Mouse (Mus musculus): ENCODE data around the gene Astn2.

The Astn2 gene

DNA sequence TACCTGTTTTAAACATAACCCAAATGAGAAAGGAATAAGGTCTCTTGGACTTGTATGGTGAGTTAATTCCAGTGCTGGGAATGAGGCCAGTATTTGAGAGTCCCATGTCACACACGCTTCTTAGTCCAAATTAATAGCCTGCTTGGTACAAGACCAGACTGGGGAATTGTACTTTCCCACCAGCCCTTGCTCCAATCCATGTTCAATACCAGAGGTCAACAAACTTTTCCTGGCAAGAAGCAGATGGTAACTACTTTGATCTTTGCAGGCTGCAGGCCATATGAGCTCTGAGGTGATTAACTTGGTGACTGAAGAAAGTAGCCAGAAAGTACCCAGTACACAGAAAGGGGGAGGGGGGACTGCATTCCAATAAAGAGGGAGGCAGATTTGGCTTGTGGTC lies 91.7 kb downstream of the Astn2 start:
- DNase-seq (ENCODE audit: low read depth, low spot score) = no peak

DNA sequence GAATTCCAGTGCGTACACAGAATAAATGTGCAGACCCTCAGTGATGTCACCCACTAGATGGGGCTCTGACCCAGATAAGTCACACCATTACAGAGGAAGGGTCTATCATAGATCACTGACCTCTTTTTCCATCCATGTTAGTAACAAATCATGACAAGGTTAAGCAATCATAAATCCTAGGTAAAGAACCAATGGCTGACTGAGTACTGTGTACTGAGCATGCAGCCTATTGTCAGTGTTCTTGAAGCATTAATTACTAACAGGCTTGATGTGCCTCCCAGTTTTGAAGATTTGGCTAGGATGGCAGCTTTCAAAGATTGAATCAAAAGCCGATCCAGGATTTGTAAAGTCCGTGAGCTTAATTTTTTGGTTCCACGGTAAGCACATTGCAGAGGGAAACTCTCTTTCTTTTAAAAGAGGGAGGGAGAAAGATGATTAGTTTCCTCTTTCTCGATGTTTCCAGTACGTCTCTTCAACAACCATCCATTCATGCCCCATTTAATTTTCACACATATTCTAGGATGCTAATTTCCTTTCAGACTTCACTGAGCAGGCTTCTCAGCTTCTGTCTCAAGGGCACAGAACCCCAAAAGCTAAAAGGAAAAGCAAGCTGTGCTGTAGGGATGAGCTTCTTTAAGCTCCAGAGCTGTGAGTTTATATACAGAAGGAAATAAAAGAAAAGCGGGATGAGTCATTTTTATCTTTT lies 93.9 kb downstream of the Astn2 start:
- no peak for DNase-seq (ENCODE audit: low read depth, low spot score)

DNA sequence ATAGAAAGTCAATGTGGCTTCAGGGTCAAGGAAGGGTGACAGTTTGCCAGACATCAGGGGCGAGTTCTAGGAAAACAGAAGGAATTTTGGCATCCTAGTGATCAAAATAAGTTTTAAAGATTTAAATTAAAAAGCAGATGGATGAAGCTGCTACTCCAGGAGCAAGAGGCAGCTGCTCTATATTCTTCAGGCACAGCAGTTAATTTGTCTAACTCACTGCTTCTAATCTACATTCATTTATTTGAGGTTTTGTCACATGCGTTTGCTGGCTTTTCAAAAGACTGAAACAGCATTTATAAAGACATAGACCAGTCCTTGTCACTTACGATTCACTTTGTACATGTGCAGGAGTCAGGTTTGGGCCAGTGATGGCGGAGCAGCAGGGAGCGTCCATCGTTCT lies 98.0 kb downstream of the Astn2 start:
- DNase-seq (ENCODE audit: low read depth, low spot score) = no peak

DNA sequence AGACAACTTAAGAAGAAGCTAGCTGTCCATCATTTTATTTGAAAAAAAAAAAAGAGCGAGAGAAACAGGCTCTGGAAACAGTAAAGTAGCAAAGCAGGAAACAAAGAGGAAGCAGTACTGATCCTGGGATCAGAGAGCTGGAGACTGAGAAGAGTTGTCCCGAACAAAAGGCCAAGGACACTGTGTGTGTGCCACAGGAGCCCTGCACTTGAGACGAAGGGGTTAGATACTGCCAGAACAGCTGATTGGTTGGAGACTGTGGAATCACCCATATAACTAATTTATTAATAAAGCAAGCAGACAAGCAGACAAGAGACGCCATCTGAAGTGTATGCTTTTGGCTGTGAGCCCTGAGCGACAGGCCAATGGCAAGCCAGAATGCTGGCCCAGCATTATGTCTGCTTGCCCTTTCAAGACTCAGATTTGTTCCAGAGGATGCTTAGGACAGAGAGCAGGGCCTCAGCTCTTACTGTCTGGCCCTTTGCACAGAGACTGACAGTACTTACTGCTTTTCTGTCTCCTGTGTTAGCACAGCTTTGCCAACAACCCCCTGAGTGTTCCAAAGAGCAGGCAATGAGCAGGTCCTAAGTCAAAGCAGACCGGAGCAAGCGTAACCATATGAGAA lies 101.6 kb downstream of the Astn2 start:
- DNase-seq (ENCODE audit: low read depth, low spot score) = no peak

DNA sequence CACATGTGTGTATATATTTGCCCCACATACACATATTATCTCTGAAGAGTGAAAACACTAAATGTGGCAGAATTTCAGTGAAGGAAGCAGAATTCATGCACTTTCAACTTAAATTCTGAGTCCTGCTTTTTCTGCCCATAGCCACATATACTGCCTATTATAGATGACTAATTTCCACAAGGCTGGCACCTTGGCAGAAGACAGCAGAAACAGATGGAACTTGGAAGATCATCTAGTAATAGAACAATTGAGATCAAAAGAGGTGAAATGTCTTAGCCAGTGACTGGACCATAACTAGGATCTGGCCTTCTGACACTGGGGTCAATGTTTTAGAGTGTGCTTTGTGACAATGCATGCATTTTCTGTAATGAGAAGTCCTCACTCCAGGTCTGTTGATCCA lies 119.4 kb downstream of the Astn2 start:
- DNase-seq (ENCODE audit: low read depth, low spot score) = no peak

DNA sequence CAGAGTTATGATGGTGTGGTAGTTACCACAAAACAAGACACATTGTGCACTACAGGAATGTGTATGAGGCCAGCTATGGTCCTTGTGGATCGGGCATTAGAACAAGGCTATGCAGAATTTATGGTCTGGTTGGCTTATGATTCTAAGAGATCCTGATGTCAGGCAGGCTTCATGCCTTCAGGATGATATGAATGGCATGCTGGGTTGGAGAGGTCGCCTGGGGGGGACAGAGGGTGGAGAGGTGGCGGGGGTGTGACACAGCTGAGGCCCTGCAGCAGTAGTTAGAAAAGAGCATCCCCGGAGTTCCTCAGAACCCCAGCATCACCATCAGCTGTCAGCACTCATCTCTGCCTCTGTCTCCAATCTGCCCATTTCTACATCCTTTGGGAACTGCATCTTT lies 128.3 kb downstream of the Astn2 start:
- DNase-seq (ENCODE audit: low read depth, low spot score) = no peak

DNA sequence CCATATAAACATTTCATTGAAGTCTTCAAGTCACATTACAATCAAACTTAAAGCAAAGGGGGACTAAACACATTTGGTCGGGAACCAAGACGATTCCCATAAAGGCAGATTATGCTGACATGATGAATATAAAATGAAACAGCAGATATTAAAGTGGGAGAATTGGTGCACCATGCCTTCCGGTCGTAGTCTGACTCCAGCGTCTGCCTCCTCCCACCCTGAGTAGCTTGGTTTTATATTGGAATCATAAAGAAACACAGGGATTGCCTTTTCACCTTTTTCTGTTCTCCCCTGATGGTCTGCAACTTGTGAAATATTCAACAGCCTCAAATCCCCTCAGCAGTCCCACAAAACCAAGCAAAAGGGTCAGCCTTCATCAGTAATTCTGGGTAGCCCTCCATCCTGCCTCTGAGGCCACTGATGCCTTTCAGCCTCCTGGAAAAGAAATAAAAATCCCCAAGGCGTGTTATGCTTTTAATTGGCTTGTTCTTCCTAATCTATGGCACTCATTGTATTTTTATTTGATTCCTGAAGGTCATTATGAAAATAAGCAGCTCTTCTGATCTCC lies 132.8 kb downstream of the Astn2 start:
- no peak for DNase-seq (ENCODE audit: low read depth, low spot score)

DNA sequence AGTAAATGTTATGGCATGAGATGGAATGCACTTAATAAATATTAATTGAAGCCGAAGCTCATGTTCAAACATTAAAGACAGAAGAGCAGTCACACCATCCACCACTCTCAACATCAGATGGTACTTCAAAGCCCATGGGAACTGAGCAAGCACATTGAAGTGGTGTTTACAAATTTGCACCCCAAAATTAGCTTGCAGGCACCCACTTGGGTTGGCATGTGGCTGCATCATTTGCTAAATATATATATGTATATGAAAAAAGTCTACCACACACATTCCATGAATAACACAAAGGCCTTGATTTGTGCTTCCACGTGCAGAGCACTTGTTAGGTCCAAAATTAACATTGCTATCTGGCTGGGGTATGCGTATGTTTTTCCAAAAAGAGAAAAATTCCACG lies 140.4 kb downstream of the Astn2 start:
- no peak for DNase-seq (ENCODE audit: low read depth, low spot score)

DNA sequence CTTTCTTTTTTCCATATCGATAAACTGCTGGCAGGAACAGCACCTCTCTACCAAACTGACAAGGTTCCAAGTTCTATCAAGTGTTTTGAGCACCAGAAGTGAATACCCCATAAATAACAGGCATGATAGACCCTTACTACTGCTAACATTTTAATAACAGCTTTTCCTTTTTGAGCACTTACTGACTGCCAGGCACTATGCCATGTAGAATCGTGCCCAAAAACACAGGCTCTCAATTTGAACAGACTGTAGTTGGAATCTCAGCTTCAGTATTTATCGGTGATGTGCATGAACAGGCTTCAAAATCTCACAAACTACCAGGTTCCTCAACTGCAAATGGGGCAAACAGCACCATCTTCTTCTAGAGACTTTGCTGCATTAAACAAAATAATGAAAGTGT lies 143.1 kb downstream of the Astn2 start:
- no peak for DNase-seq (ENCODE audit: low read depth, low spot score)

DNA sequence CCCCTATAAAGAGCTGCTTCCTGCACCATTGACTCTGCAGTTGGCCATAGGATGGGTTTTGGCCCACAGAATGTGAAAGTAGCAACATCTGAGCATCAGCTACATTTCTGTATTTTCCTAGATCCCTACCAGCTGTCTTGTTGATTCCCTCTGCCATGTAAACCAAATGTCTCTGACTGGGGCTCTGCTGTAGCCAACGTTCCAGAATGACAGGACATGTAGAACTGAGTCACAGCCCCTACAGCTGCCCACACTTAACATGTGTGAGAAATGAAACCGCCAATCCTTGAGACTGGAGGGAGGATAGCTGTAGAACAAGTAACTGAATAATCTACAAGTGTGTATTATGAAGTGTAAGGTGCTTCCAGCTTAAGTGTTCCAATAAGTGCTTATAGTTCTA lies 145.5 kb downstream of the Astn2 start:
- DNase-seq (ENCODE audit: low read depth, low spot score) = no peak

DNA sequence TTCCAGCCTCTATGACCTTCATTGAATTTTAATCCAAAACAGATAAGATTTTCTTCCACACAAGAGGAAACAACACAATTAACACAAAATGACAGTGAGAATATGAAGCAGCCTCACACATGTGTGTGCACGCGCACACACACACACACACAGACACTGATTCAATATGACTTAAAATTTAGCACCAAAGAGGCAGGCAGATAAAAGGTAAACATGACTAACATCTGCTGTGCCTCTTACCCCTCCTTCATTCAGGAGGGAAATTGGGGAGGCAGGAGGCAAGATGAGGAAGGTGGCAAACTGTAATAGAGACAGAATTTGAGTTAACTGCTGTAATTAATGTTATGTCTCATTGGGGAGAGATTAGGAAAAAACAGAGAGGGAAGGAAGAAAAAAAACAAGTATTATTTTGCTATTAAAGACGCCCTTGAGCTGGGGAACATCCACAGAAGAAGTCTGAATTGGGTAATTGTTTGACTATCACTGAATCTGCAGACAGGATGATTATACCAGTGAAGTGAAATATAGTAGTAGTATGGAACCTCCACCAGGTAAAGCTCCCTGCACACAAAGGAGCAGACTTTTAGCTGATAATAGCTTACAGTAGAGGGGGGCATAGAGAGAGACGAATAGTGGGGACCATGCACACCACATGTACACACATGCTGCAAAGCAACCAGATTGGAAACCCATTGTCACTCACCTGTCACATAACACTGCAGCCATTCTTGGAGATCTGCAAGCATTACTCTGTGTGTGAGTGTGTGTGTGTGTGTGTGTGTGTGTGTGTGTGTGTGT lies 149.5 kb downstream of the Astn2 start:
- DNase-seq (ENCODE audit: low read depth, low spot score) = no peak

DNA sequence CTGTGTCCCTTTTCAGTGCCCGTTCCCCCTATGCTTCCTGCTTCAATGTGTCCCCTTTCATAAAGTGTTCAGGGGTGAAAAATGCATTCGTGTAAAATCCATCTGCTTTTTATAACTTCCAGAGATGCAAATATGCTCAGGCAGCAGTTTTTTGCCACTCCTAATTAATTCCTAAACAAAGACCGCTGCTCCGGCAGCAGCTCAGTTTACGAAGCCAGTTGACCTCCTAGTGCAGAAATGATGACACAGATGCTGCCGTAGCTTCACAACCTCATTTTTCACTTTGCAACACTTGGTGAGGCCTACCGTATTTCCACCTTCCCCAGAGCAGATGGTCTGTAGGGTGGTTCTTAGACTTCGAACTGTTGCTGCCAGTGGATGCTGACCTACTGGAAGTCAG lies 155.9 kb downstream of the Astn2 start:
- no peak for DNase-seq (ENCODE audit: low read depth, low spot score)

DNA sequence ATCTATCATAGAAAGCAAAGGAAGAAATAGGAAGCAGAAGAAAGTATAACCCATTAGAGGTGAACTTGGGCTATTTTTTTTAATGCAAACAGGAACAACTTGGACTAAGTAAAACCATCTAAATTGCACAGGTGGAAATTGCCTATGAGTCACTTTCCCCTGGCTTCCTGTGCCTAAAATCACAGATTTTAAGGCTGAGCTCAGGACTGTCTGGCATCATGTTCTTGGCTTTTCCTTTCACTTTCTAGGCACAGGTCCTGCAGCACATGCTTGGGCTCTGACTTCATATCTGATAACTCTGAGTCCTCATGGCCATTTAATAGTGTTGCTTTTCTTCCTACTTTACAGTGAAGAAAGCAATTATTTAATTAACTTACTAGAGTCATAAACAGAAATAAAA lies 161.7 kb downstream of the Astn2 start:
- DNase-seq (ENCODE audit: low read depth, low spot score) = no peak

DNA sequence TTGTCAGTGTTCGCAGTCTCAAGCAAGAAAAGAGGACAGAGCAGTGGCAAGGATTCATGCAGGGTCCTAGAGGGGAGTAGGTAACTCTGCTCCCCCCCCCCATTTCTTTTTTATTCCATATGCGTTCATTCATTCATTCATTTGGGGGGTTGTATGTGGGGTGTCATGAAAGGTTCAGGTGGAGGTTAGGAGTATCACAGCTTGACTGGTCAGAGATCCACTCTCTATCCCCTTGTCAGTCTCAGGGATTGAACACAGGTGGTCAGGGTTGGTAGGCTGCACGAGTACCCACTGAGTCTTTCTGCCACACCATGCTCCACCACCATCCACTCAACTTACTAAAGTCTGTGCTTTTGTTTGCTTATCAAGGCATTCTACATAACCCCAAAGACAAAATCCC lies 171.6 kb downstream of the Astn2 start:
- no peak for DNase-seq (ENCODE audit: low read depth, low spot score)

DNA sequence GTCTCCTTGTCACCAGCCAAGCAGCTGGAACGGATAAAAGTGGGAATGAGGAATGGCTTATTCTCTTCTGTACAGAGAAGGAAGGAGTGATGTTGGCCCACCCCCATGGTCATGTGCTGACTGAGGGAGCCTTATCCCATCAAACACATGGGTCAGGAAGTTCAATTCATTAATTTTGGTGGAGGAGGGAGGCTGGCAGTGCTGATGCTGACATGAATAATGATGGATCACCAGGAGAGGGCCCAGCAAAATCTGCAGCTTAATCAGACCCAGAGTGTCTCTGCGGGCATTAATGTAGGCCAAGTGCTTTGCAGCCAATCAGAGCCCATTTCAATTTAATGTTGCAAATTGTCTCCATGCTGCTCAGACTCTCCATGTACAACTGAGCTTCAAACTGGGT lies 172.1 kb downstream of the Astn2 start:
- no peak for DNase-seq (ENCODE audit: low read depth, low spot score)

DNA sequence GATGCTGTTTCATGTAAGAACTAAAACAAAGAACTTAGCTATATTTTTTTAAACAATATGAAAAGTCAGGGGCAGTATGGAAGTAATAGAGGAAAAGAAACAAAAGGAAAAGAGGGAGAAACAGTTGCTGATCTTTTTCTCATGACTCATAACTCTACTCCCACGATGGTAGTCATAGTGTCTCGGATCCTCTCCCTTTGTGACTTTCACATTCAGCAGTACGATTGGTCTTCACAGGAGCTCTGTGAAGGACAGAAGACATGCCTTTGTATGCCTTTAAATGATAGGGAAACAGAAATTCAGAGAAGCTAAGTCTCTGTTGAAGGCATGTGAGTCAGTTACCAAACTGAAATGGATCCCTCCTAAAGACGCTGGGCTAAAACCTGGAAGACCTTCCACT lies 173.7 kb downstream of the Astn2 start:
- DNase-seq (ENCODE audit: low read depth, low spot score) = no peak

DNA sequence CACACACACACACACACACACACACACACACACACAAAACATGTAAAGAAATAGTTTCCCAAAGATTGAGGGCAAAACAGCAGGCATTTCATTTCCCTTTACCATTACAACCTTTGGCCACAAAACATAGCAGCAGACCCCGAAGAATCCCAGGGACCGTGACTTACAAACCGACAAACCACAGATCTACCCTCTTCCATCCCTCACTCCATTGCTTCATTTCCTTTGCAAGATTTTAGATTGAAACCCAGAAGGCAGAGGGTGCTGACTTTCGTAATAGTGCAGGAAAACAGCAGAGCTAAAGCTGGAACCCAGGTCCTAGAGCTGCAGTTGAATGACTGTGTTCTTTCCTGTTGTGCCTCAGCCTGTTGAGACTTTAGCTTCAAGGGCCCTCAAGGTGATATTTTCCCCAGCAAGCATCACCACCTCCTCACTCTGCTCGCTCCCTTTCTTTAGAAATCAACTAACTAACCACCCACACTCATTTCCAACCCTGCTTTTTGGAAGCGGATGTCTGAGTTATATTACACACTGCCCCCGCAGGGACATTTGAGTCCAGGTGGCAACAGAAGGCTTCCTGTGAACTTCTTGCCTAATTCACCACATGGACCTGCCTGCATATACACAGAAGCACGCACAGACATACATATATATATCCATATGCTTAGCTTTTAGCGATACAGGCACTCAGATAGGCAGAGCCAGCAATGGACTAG lies 181.7 kb downstream of the Astn2 start:
- DNase-seq (ENCODE audit: low read depth, low spot score) = no peak

DNA sequence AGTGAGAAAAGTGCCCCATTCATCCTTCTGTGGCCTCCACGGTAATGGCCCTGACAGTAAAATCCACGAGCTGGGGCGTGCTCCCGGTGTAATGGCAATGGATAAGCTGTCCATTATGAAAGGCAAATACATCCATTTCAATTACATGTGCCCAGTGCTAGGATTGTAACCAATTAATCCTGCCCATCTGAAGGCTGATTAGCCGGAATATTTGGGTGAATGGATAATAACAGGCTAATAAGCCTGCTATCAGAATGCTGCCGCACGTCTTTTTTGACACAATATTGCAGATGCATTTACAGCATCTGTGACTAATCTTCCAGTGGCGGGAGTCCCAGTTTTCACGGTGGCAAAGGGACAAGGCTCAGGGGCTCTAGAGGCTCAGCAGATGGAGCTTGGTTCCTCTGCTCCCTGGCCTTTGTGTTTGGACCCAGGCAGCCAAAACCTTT lies 189.2 kb downstream of the Astn2 start:
- no peak for DNase-seq (ENCODE audit: low read depth, low spot score)

DNA sequence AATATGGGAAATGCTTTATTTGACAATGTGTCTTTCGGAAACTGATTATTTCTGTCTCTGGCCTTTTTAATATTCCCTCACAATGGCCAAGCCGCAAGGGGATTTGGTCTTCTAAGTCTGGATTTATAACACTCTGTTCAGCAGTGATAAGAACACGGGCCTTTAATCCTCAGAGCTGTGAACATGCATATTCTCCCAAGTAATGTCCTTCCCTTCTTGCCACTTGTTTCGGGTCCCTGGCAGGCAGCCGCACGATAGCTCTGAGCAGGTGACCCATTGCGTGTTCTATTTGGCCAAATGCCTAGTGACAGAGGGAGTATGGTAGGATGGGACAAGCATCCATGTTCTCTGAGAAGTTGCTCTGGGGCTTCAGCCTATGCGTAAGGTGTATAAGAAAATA lies 214.8 kb downstream of the Astn2 start:
- no peak for DNase-seq (ENCODE audit: low read depth, low spot score)

DNA sequence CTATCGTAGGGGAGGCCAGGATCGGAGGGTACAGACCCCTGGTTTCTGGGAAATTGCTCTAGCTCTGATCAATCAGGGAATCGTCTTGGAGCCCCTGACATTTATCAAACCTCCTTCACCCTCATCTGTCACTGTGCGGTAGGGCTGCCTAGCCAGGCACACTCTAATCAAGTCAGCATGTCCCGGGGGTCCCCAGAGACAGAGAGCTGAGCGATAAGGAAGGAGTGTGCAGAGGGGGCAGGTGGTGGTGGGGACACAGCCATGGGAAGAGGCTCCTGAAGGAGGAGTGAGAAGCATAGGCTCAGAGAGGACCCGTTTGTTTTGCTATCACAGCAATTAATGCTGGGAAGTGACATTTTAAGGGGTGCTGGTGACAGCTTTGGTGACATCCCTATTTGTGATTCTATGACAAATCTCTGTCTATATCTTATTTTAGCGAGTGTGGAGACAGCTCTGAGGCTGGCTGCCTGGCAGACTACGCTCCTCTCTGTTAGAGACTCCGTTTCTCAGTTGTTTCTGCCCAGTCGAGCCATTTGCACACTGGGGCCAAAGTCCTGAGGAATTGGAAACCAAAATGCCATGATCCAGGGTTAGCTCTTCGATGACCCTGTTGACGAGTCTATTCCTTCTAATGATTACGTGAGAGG lies 228.4 kb downstream of the Astn2 start:
- DNase-seq (ENCODE audit: low read depth, low spot score) = no peak

DNA sequence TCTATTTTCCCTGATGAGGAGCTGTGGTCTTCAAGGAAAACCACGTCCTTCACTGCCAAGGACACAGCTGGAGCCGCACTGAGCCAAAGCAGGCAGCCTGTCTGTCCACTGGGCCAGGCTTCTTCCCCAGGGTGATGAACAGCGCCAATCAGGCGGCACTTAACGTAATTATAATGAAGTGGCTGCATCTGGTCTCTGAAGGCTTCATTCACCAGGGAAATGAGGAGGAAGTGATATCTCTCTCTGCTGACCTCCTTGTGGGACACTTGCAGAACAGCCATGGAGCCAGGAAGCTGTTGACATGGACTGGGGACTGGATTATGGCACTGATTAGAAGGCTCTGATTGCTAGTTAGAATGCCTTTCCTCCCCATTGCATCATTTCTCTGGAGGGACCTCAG lies 232.8 kb downstream of the Astn2 start:
- DNase-seq (ENCODE audit: low read depth, low spot score) = no peak

Data from ES-CJ7 (cell line).